Mouse (Mus musculus) thymus, postnatal 4 days (tissue): ENCODE results near the gene Slmap.
"Not testable (repeated sequence)": the region's sequence is repeated elsewhere in the genome, so short reads cannot be mapped to it uniquely, and the experiment has no call there.

ENCODE experiments used
- DNase-seq: peaks from one replicate; pipeline ENCODE4 v3.0.0; 2021

Gene Slmap

DNA sequence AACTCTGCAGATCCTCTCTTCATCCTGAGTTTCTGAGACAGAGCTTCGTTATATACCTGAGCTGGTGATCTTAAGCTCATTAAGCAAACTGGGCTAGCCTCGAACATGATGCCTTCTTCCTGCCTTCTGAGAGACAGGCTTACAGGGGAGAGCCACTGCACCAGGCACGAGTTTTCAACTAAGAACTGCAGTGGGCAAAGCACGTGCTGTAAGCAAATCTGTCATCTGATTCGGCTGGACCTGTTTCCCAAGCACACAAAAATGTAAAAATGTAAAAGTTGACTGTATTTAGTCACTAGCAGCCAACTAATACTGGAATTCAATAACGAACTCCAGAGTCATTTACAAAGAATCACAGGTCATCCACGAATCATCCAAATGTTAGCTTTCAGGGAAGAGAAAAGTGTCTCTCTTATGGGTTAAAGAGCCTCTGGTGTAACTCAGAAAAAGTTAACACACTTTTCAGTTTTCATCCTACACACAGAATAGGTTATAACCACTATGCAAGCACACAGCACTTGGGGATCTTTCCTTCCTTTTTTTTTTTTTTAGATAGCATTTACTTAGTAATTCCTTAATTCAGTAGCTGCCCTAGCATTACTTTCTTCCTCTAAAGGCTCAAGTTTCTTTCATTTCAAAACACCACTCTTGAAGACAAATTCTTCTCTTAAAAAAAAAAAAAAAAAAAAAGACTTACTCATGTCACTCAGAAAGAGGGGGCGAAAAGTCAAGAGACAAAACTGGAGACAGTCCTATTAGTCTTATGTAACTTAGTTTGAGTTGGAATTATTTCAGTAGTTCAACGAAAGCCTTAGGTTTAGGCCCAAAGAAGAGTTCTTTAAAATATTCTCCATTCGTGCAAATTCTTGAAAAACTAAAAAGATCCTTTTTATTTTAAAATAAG lies 3.1 kb downstream of the Slmap start:
- DNase-seq: no peak

DNA sequence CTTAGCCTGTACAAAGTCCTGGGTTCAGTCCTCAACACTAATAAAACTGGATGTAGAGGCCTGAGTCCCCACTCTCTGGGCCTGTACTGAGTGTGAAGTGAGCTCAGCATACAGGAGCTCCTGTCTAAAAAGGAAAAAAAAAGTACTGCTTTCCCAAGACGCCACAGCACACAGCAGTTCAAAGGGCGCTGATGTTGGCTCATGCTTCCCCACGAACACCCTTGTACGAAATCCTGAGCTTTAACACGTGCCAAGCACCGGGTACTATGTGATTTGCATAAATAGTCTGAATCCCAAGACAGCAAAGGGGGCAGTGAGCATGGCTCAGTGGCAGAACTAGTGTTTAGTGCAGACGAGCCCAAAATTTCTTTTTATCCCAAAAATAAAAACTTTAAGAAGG lies 4.4 kb downstream of the Slmap start:
- no peak for DNase-seq

DNA sequence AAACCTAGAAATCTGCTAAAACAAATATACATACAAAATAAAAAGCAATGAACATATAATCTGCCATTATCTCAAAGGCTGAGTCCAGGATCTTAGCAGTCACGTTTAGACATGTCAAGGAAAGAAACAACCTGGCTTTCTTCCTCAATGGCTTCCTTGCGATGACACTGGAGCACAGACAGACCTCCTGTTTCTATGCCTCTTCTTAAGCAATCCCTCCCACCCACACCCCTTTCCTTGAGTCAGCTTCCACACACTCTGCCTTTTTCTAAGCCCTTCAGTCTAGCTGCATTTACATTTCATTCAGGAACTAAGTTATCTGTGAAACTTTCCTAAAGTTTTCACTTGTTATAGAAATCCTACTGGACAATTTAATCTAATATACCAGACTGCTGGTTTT lies 6.4 kb downstream of the Slmap start:
- DNase-seq: no peak

DNA sequence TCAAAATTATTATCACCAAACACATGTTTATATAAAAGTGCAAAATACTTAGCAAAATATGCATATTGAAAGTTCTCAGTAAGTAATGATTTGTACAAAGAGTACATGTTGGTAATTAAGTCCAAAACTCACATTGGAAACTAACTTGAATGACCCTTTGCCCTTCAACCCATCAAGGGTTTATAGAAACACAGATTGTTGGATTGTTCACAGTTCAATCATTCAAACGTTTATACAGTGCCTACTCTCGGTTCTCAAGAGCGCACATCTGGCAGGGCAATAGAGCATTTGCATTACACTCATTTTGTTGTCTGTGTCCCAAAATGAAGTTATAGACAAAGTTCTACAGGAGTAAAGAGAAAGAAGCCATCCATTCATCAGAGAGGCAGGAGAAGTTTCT lies 8.8 kb downstream of the Slmap start:
- DNase-seq: no peak

DNA sequence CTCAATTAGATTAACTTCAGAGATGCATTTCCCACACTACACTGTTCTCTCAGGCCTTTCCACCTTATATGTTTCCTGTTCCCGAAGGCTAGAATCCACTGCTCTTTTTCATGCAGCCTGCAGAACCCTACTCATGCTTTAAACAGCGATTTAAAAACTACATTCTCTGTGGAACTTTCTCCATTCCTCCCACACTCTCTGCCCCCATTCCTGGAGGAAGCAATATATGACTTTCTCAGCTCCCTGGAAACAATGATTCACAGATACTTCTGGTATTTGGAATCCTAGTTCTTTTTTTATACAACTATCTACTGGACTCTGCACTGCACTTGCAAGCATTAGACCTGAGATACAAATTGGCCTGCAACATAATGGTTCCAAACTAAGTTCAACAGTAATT lies 11.6 kb downstream of the Slmap start:
- no peak for DNase-seq

DNA sequence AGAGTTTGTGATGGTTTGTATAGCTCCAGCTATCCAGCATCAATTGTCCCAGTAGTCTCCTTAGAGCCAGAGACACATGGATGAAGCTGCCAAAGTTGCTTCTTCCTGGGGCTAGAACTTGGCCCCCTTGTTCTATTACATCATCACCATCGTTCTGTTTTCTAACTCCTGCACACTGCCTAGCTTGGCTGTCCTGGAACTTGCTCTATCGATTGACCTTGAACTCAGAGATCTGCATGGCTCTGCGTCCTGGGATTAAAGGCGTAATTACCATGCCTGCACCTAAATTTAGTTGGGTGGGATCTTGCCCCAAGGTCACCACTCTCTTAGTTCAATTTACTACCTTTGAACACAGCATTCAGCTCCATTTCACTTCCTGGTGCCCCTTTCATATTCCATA lies 14.9 kb downstream of the Slmap start:
- no peak for DNase-seq

DNA sequence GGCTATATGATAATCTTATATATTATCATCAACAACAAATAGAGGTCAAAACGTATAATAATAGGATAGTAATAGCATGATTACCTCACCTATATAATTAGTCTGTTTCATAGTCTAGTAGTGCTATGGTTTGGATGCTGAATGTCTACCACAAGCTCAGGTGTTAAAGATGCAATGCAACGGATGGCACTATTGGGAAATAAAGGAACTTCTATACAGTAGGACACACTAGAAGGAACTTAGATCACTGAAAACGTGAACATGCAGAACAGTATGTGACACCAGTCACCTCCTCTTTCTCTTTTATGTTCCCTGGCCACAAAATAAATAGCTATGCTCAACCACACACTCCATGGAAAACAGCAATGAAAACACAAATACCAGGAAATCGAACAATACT lies 16.9 kb downstream of the Slmap start:
- DNase-seq: no peak

DNA sequence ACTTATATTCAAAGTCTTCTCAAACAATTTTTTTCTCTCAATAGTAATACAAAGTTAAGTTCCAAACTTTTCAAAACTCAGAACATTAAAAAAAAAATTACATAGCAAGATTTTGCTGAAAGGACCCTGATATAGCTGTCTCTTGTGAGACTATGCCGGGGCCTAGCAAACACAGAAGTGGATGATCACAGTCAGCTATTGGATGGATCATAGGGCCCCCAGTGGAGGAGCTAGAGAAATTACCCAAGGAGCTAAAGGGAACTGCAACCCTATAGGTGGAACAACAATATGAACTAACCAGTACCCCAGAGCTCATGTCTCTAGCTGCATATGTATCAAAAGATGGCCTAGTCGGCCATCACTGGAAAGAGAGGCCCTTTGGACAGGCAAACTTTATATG lies 18.5 kb downstream of the Slmap start:
- not testable (repeated sequence) for DNase-seq

DNA sequence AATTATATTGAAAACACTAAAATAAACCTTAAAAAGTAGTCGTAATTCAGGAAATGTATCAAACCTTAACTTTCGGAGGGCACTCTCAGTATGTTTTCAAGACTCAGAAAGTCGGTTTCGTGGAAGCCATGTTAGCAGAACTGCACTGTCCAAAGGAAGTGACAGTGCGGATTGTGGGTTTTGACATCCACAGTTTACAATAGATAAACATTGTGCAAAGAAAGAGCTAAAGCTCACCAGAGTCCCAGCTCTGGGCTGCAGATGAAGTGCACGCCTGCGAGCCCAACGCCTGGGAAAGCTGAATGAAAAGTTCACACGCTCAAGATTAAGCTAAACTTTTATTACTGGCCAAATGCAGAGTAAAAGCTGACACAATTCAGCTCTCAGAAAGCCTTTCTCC lies 18.9 kb downstream of the Slmap start:
- DNase-seq: peak; percentile 15

DNA sequence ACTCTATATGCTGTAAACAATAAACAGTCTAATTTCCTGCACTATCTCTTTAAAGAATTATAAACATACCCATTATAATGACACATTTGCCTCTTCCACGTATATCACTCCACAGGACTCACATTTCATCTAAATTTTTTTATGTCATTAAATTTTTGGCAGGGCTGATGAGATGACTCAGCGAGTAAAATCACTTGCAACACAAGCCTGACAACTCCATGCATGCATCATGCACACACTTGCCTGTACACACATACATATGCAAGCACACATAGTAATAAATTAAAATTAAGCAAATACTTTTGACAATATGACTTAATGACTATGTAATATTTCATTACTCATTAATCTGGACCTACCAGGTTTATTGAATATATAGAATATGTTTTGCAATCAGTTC lies 24.2 kb downstream of the Slmap start:
- DNase-seq: no peak

DNA sequence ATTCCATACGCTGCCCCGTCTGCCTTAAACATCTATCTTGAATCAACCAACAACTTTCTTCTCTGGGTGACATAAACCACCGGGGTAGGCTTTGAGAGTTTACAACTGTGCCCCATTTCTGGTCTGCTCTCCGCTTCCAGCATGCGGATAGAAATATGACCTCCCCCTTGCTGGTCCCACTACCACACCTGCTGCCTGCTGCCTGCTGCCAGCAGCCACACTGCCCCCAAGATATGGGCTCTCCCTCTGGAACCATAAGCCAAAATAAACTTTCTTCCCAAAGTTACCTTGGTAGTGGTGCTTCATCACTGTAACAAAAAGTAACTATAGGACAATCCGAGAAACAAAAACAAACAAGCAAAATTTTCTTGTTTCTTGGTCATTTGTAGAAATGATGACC lies 26.6 kb downstream of the Slmap start:
- DNase-seq: no peak

DNA sequence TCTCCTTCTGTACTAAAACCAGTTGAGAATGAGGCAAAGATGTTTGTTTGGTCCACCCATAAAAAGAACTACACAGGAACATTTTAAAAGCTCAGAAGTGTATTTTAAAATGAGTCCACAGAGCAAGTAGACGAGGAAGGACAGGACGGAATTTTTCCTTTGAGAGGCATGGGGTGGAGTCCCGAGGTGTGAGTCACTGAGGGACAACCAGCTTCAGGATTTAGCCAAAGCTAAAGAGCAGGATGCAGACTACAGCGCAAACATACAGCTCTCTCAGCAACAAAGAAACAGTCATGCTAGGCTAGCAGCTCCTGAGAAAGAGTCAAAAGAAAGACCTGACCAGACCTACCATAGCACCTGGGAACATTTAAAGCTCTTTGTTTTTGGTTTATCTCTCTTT lies 27.4 kb downstream of the Slmap start:
- no peak for DNase-seq

DNA sequence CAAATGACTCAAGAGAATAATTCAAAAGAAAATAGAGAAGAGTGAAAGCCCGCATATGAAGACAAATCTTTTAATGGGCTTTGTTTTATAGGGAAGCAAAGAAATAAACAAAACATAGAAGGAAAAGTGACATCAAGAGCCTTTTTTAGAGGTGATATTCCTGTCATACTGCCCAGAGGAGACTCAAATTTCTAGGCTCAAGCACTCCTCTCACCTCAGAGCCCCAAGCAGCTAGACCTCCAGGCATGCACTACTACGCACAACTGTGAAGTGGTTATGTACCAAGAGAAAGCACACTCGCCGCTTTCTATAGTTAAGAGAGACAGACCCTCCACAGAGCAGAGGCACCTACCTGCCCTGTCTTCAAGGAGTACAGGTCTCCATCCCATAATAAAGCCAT lies 30.2 kb downstream of the Slmap start:
- no peak for DNase-seq

DNA sequence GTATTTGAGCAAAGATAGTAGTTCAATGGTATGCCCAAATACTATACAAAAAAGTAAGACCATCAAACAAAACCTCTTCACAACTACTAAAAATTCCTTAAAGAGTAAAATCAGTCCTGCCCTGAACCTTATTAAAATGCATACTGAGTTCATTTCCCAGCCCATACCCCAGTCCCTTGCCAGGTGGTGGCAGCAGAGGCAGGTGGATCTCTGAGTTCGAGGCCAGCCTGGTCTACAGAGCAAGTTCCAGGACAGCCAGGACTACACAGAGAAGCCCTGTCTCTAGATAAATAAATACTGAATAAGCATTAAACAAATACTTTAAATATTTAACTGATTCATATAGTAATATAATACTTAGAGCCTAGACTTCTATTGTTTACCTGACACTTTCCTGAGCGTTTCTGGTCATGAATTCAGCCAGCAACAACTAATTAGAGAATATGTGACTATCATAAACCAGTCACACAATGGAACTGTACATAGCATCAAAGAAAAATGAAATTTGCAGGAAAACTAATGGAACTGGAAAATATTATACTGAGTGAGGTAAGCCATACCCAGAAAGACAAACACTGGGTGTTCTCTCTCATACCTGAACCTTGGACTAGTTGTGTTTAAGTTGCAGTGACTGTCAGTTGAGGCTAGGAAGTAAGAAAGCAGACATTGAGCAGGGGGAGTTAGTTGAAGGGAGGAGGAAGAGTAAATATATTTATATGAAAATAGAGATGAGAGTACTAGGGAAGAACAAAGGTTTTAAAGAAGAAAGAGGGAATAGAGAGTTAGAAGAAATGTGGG lies 34.4 kb downstream of the Slmap start:
- no peak for DNase-seq

DNA sequence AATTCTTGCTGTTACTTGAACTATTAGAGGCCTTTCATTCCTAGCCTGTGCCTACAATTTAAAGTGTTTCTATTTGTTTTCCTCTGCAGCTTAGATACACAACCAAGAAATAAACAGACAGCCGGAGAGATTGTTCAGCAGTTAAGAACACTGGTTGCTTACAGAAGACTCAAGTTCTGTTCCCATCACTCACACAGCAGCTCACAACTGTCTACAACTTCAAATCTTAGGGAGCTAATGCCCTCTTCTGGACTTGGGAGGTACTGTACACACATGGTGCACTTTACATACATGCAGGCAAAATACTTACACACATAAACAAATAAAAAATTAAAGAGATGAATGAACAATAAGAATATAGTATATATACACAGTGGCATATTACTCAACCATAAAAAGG lies 39.7 kb downstream of the Slmap start:
- no peak for DNase-seq

DNA sequence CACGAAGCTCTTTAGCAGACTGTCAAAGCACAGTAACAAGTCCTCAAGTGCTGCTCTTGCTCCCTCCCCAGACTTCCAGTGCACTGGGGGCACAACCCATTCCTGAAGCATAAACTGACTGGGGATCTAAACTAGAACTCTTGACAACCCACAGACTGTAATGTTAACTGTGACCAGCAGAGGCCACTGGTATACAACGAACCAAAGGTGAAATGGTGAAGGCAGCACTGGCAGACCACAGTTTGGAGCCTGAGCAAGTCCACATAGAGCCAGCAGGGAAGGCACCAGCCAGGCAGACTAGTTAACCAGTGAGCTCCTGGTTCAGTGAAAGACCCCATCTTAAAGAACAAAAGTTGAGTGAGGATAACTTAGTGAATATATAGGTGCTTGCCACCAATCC lies 43.6 kb downstream of the Slmap start:
- DNase-seq: peak; percentile 82

DNA sequence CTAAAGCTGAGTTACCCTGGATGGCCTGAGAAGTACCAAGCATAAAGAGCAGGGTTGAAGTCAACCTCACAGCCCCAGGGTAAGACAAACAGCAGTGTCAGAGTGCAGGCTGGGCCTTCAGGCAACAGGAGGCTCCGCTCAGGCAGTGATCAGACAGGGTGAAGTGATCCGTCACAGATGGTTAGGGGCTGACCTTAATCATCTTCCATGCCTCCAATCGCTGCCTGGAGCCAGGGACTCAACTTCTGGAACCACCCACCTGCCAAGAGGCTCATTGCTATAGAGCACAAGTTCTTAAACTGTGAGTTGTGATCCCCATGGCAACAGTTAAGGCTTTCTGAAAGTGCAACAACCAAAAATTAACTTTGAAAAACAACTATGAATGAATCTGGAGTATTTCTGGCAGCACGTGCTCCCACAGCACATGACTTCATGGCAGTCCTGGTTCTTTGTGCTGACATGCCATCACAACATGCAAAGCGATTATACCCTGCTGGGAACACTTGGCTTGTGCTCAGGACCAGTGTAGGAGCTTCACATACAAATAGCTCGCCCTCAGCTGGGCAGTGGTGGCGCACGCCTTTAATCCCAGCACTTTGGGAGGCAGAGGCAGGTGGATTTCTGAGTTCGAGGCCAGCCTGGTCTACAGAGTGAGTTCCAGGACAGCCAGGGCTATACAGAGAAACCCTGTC lies 46.3 kb downstream of the Slmap start:
- no peak for DNase-seq

DNA sequence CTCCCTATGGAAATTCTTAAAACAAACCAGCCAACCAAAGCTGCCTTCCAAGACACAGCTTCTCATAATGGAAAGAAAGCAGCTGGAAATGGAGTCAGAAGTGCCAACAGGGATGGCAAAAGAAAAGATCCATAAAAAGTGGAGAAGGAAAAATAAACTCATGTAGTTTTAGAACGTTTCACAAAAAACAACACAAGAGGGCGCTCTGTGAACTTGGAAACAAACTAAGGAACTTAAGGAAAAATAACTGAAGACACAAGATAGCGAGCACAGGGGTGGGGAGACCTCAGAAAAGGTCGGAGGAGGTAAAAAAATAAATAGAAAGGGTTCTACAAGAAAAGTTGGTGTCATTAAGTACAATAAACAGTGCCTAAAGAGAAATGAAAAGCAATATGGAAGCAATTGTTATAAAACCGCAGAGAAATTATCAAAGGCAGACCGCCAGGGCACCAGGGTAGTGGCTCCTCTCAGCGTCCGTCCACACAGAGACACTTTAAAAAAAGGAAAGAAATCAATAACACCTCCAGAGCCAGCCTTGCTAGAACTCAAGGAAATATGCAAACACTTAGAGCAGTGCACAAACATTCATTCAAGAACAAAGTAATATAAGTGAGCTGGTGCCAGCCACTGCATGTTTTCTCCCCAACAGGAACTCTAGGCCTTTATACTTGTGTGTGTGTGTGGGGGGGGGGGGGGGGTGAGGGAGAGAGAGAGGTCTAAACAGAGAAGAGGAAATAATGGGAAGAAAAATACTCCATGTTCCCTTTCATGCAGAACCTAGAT lies 48.1 kb downstream of the Slmap start:
- DNase-seq: no peak

DNA sequence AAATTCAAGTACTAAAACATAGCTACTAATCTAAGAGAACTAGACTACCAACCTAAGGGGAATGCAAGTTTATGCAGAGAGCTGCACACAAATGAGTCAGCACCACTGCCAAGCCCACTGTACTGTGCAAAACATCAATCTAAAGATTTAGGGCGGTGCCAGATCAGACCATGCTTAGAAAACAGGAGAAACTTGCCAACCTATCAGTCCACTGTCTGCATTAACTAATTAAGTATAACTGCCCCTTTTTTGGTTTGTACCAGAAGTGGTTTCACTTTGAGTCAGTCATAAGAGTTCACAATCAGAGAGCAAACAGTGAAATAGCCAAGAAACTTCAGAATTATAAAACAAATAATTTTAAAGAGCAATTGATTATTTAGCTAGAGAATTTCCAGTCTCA lies 53.3 kb downstream of the Slmap start:
- no peak for DNase-seq

DNA sequence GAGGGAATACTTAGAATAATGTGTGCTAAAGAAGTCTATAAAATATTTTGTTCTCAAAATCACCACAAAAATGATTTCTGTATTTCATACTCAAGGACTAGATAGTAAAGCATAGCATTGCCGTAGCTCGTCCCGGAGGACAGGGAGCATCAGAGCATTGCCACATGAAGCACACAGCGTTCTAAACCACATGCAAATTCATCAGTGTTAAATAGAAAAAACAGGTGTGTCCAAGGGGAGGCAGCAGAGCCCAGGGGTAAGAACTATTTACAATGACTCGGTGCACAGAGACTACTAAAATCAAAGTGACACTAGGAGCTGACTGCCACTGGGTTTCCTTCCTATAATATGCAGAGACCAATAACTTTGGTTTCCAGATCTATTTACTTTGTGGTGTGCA lies 57.0 kb downstream of the Slmap start:
- no peak for DNase-seq

DNA sequence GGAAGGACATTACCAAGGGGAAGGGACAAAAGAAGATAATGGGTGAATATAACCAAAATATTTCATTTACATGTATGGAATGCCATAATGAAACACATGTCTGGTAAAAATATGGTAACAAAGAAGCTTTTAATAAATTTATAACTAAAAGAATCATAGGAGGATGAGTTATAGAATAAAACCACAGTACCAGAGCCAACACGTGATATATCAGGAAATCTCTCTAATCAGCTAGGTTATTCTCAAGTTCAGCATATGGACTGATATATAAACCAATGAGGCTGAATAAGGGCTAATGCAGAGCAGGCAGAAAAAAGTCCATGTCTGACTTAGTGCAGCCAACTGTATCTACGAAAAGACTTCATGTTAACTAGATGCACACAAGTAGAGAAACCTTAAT lies 58.3 kb downstream of the Slmap start:
- no peak for DNase-seq

DNA sequence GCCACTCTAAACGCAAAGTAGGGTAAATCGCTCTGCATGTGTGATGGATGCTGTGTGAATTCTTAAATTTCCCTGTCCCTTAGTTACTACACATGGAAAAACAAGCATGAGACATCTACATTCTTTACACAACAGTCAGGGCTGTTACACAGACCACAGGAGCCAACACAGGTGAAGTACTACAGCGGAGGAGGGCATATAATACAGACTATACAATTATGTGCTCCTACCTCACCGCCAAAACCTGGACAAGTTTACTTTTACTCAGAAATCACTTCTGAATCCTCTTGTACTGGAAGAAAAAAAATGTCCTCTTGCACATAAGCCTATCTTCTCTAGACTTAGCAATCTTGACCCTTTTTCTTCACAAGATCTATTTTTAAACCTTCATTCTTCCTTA lies 66.8 kb downstream of the Slmap start:
- DNase-seq: no peak

DNA sequence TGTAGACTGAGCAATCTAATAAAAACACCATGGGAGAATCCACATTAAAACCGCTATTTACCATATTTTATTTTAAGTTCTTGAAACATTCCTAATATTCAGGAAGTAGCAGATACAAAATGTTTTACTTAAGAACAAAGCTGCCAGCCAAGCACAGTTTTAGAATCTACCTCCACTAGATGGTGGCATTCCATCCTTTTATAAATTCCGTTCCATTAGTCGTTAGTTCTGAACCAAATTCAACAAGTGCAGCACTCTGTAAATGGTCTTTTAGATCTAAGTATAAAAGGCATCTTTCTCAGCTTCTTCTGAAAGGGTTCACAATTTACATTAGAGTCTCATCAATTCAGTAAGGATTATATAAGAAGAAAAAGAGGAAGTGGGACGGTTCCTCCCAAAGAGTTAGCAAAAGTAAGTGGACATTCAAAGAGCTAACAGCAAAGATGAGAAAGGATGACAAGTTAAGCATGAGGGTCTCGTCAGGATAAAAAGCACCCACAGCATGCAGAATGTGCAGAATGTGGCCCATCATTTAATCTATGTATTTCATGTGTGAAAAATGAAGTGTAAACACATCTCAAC lies 68.1 kb downstream of the Slmap start:
- DNase-seq: no peak
